Mouse (Mus musculus) erythroblast, embryonic 14.5 days (primary cell): ENCODE results near the gene Gzmm.

Experiments used
- GATA1 ChIP-seq: IDR thresholded peaks from 2 replicates; pipeline ENCODE4 v1.6.1; 2012; ENCODE audit warnings: low read length, inconsistent platforms, mixed read lengths
- TAL1 ChIP-seq: IDR thresholded peaks from 3 replicates; pipeline ENCODE4 v1.6.1; 2012; ENCODE audit warnings: low read length, inconsistent platforms, mixed read lengths

DNA sequence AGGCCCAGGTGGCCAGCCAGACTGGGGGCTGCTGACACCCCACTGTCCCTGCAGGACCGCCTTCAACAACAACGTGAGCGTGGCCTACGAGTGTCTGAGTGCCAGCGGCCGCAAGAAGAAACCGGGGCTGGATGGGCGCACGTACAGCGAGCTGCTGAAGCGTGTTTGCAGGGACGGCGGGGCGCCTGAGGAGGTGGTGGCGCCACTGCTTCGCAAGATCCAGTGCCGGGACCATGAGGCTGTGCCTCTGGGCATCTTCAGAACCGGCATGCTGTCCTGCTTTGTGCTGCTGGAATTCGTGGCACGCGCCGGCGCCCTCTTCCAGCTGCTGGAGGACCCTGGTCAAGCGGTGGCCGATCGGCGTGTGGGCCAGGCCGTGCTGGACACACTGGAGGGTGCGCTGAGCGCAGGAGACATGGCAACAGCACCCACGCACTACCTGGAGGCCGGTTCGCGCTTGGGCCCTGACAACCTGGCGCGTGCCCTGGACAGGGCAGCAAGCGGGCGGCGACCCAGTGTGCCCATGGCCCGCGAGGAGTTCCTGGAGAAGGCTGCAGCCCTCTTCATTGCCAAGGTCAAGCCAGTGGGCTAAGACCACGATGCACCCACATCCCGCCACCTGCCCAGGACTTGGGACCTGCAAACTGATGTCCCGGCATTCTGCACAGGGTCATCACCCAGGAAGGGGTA, 13.3 kb upstream of the Gzmm start:
- no peak for TF ChIP-seq TAL1
- TF ChIP-seq GATA1: no peak
